Mouse (Mus musculus) lung, adult 2 months (tissue): Measurements from ENCODE around the gene Dmrtc2. TPM values are rescaled to one million over a fixed set of nuclear protein-coding genes. Genes with fewer than 3 reads are reported as not detected.

ENCODE experiments used
- DNase-seq: peaks from one replicate; pipeline ENCODE4 v3.0.0; 2022
- H3K4me1 ChIP-seq: fragments of 200-500 bp; 2 replicates; pipeline ENCODE4 v1.6.1; 2011; ENCODE audit warnings: low read length; ENCODE audit not compliant: control insufficient read depth, insufficient read depth
- H3K4me3 ChIP-seq: fragments of 200-500 bp; replicated peaks from 2 replicates; pipeline ENCODE3; 2011; ENCODE audit warnings: low read depth, mild to moderate bottlenecking, control low read depth, low read length; ENCODE audit errors: extremely low read depth
- CTCF ChIP-seq: fragments of 200-500 bp; IDR thresholded peaks from 2 replicates; pipeline ENCODE4 v1.5.1; 2011; ENCODE audit warnings: mild to moderate bottlenecking, low read length, control low read depth; ENCODE audit not compliant: insufficient read depth
- POLR2A ChIP-seq: fragments of 200-500 bp; IDR thresholded peaks from 2 replicates; pipeline ENCODE4 v1.6.1; 2011; ENCODE audit warnings: low read depth, mild to moderate bottlenecking, control low read depth, low read length, borderline replicate concordance; ENCODE audit errors: extremely low read depth
- WGBS: fragments of 180-500 bp; shearing (Covaris S2); methylation state at CpG from one replicate; pipeline ENCODE4 v1.1.7; 2018; 5-methylcytosine and 5-hydroxymethylcytosine counted together
- polyA plus RNA-seq: library from polyadenylated mRNA; depleted of rRNA; stranded (reverse); fragments of >200 nt; gene quantifications from 2 replicates; pipeline ENCODE4 v1.2.3, GENCODE M21; 2012

The Dmrtc2 gene
- polyA plus RNA-seq, 1 experiment, result not detected

- no peak overlapping the region for H3K4me3 ChIP-seq
- 38% methylated on average over 6 of the region's 6 CpGs for WGBS
- no peaks in the 10 kb centered on the region for H3K4me1 ChIP-seq
- DNase-seq, result no peak
- TF ChIP-seq CTCF (no peak), POLR2A (no peak)
Measured at GRCm38 (mm10) chr7:24864156-24864555, 5.7 kb upstream of the Dmrtc2 start.

- no peak for DNase-seq
- H3K4me3 ChIP-seq, result no peak overlapping the region
- TF ChIP-seq CTCF (no peak), POLR2A (no peak)
- 60% methylated on average over 17 of the region's 17 CpGs for WGBS
- no peaks in the 10 kb centered on the region for H3K4me1 ChIP-seq
Measured at GRCm38 (mm10) chr7:24869080-24869479, 777 bp upstream of the Dmrtc2 start.

- no peaks in the 10 kb centered on the region for H3K4me1 ChIP-seq
- DNase-seq, result no peak
- TF ChIP-seq CTCF, result no peak
- TF ChIP-seq POLR2A, result no peak
- H3K4me3 ChIP-seq, result no peak overlapping the region
- WGBS, result 57% methylated on average over 3 of the region's 3 CpGs
Measured at GRCm38 (mm10) chr7:24877588-24877987, 7.7 kb downstream of the Dmrtc2 start.

- Histone ChIP-seq H3K4me3 (no peak overlapping the region), H3K4me1 (no peaks in the 10 kb centered on the region)
- 56% methylated on average over 2 of the region's 2 CpGs for WGBS
- no peak for DNase-seq
- TF ChIP-seq POLR2A (no peak), CTCF (no peak)
Measured at GRCm38 (mm10) chr7:24879620-24880019, 9.8 kb downstream of the Dmrtc2 start.

DNA sequence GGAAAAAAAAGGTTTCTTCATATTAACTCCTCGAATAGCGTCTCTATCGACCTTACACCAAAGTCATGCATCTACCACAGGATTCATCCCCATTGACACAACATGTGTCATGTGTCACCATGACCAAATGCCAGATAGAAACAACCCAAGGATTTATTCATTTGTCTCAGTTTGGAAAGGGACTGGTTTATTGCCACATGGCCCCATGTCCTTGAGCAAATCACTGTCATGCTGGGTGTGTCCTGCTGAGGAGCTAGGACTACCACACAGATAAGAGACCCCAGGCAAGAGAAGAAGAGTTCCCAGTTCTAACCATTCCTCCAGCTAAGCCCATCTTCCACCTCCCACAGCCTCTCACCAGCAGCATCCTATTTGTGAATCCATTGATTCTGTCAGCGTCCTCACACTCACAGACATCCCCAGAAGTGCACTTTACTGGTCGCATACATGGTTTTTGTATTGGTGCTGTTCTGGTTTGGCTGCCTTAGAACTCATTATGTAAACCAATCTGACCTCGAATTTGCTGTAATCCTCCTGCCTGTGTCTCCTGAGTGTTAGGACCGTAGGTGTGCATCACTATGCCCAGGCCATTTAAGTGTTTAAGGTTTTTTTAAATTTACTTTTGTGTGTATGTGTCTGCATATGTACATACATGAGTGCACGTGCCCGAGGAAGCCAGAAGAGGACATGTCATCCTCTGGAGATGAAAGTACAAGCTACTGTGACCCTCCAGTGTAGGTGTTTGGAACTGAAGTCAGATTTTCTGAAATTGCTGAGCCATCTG, 12.8 kb downstream of the Dmrtc2 start:
- no peak overlapping the region for H3K4me3 ChIP-seq
- no peak for DNase-seq
- H3K4me1 ChIP-seq, result peaks cover 8% of the 10 kb centered on the region
- WGBS, result 88% methylated on average over 9 of the region's 9 CpGs
- TF ChIP-seq POLR2A, result no peak
- TF ChIP-seq CTCF, result no peak

DNA sequence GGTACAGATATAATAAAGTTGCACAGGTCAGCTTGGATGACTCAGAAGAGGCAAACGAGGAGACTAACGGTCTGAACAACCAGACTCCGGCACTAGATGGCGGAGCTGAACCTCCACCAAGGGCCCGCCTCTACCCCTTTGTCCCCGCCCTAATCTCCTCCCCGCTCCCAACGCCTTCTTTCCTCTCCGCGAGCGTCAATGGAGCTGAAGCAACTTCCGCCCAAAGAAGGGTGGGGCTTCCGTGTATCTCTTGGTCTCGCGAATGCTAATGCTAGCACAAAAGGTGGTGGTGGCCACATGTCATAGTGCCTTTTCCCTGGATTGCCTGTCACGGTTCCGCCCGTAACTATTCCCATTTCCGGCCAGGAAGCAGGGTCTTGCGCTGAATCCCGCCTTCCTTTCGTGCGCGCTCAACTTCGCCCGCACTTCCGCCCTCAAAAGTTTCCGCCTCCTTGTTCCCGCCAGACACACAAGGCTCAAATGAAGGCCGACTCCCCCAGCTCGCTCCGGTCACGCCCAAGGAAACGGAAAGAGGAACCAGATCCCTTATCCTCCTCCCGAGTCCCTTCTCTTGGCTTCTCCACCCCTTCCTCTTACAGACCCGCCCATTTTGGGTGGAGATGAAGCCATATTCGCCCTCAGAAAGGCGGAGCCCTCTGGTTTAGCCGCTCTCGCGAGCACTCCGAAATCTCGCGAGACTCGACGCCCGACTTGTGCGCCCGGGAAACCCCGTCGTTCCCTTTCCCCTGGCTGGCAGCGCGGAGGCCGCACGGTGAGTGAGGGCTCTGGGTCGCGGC, 14.2 kb downstream of the Dmrtc2 start, which contains the start of gene Rps19:
Rps19 (plus strand) TSS at position 476 of the 797 bp plus-strand sequence.
- DNase-seq, result peak; percentile 98
- Histone ChIP-seq H3K4me1 (peaks cover 8% of the 10 kb centered on the region), H3K4me3 (peak within 1 kb of the TSS; percentile 88)
- peak; percentile 94 for TF ChIP-seq POLR2A
- TF ChIP-seq CTCF, result peak; percentile 53
- WGBS, result under 1% methylated on average over 57 of the region's 57 CpGs

GRCm38 (mm10) chr7:24884693-24885291, 14.9 kb downstream of the Dmrtc2 start:
- no peak for TF ChIP-seq CTCF
- TF ChIP-seq POLR2A, result no peak

DNA sequence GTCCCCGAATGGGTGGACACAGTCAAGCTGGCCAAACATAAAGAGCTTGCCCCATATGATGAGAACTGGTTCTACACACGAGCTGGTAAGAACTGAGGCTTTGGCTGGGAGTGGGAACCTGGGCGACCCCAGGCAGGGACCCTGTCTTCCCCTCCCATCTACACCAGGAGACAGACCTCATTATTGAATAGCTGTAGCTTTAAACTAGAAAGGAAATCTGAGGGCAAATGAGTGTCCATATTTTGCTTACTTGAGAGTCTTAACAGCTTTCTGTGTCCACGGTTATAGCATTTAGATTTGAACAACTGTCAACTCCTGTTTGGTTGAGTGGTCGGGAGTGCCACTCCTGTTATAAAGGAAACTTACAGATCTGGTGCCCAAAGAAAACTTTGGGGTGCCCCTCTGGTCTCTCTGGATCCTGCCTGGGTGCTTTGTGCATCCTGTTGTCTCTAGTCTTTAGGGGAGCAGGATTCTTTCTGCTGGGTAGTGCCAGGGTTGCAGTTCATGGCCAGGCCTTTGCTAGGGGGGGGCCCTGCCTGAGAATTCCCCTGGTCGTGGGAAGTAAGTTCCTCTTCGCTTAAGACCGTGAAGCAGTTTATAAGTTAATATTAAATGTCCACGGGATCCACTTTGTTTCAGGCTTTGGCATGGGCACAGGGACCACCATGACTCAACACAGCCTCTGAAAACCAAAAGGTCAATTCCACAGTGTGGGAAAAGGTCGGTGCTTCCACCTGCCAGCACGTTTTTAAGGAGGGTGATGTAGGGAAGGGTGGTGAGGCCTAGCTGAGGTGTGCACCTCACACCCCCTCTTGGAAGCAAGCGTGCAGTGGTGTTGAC, 15.8 kb downstream of the Dmrtc2 start:
- TF ChIP-seq POLR2A (no peak), CTCF (no peak)
- peaks cover 10% of the 10 kb centered on the region for H3K4me1 ChIP-seq
- WGBS, result 16% methylated on average over 12 of the region's 12 CpGs
- peak overlapping the region; percentile 36 for H3K4me3 ChIP-seq
- DNase-seq, result no peak

More at GRCm38 (mm10) chr7:24884693-24885291, 14.9 kb downstream of the Dmrtc2 start:
- Histone ChIP-seq H3K4me1 (peaks cover 9% of the 10 kb centered on the region), H3K4me3 (peak overlapping the region; percentile 88)
- under 1% methylated on average over 45 of the region's 47 CpGs for WGBS
- DNase-seq, result no peak

DNA sequence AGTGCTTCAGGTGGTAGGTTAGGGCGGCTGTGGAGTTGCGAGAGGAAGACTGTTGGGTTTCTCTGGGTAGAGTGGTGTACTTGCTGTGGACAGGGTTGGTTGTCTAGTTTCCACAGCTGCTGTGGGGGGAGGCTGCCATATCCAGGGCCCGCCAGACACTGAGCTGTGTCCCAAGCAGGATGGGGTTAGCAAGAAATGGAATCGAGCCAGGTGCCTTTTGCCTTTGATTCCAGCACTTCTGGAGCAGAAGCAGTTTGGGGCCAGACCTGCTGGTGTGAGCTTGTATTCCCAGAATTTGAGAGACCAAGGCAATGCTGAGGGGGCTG, 16.4 kb downstream of the Dmrtc2 start:
- no peak for DNase-seq
- 38% methylated on average over 4 of the region's 4 CpGs for WGBS
- TF ChIP-seq POLR2A (no peak), CTCF (no peak)
- peak overlapping the region; percentile 34 for H3K4me3 ChIP-seq
- H3K4me1 ChIP-seq, result peaks cover 12% of the 10 kb centered on the region
